Mouse (Mus musculus) limb, embryonic 10.5 days (tissue): ENCODE results near the gene Fev. TPM values are rescaled to one million over a fixed set of nuclear protein-coding genes. Genes with fewer than 3 reads are reported as not detected.

ENCODE experiments used
- DNase-seq: peaks from one replicate; pipeline ENCODE4 v3.0.0-alpha.2; 2017; ENCODE audit warnings: low spot score
- H3K27ac ChIP-seq: fragments of 300-500 bp; sonication (generic); 2 replicates; pipeline ENCODE4 v1.5.1; 2016; ENCODE audit warnings: mild to moderate bottlenecking
- H3K27me3 ChIP-seq: fragments of 300-500 bp; sonication (generic); 2 replicates; pipeline ENCODE4 v1.6.1; 2016; ENCODE audit warnings: low read depth, mild to moderate bottlenecking; ENCODE audit not compliant: poor library complexity, severe bottlenecking
- H3K36me3 ChIP-seq: fragments of 300-500 bp; sonication (generic); 2 replicates; pipeline ENCODE4 v1.6.1; 2016; ENCODE audit warnings: mild to moderate bottlenecking, moderate library complexity
- H3K4me1 ChIP-seq: fragments of 300-500 bp; sonication (generic); 2 replicates; pipeline ENCODE4 v1.6.1; 2016
- H3K4me3 ChIP-seq: fragments of 300-500 bp; sonication (generic); 2 replicates; pipeline ENCODE4 v1.5.1; 2016; ENCODE audit warnings: mild to moderate bottlenecking, moderate library complexity
- H3K9me3 ChIP-seq: fragments of 300-500 bp; sonication (generic); replicated peaks from 2 replicates; pipeline ENCODE4 v1.6.1; 2016; ENCODE audit warnings: mild to moderate bottlenecking
- WGBS: fragments of 180-500 bp; shearing (Covaris S2); methylation state at CpG from one replicate; pipeline ENCODE4 v1.1.7; 2016; 5-methylcytosine and 5-hydroxymethylcytosine counted together
- polyA plus RNA-seq: library from polyadenylated mRNA; unstranded; fragments of >200 nt; fragmentation: Nextera tagmentation; extraction: Ambion mirVana; gene quantifications from 2 replicates; pipeline ENCODE4 v1.2.1, GENCODE M21; 2016

Fev gene
- polyA plus RNA-seq: not detected in 2 replicates

DNA sequence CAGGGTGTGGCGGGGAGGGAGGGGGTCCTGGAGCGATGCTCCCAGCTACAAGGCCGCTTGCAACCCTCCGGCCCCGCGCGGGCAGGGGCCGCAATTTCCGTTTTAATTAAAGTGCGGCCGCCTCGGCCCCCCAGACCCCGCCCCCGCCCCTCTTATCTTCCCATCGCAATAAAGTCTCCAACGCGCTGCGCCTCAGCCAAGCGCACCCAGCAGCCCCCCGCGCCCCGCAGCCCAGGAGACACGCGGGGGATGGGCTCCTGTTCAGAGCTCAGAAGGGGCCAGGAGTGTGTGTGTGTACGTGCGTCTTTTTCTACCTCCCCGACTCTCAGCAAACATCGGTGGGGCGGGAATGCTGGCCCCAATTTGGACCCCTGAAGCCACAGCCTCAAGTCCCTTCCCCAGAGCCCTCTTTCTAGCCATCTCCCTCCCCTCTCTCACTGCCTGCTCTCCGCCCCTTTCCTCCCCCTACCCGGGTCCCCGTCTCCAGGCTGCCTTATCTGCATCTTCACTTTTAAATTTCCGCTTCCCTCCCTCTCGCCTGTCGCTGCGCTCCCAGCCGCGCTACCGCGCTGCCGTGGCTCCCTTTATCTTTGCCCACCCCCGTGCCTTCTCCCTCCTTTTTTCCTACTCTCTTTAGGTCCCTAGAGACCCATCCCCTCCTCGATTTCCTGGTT, at the start of gene Fev:
Gene Fev, minus strand, starts transcription at position 51 of the 674 bp plus-strand sequence.
- Histone ChIP-seq H3K27me3 (peaks cover 99% of the 10 kb centered on the region), H3K27ac (peak within 1 kb of the TSS; percentile 19; the same call in 1 of the 2 replicates), H3K36me3 (no peaks in the 10 kb centered on the region), H3K4me3 (peak within 1 kb of the TSS; percentile 43), H3K9me3 (no peaks in the 10 kb centered on the region), H3K4me1 (peaks cover 27% of the 10 kb centered on the region)
- DNase-seq: peak; percentile 56
- WGBS: under 1% methylated on average over 43 of the region's 43 CpGs

DNA sequence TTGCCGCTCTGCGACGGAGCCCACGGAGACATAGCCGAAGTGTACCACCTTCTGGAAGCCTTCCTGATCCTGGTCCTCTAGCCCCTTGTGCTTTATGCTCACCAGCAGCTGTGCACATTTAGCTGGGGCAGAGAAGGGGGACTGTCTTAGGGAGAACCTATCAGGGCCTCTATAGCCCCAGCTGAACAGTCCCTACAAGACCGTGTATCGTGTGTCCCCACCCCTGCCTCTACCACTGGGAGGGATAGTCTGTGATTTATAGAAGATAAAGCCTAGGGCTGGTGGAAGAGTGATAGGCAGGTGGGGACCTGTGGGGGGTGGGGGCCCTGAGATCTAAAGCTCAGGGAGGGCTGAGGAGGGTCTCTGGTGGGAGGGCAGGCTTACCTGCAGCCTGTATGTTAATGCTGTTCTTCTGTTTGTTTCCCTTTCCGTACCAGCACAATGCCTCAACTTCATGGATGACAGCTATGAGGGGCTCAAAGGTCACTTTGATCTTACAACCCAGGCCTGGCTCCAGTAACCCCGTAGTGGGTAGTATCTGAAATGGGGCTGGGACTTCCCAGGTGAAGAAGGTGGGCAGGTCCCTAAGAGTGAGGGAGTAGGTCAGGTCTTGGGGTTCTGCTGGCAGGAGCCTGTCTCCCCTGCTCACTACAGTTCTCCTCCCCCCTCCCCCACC, 42.5 kb upstream of the Fev start:
- Histone ChIP-seq H3K9me3 (no peaks in the 10 kb centered on the region), H3K4me1 (no peaks in the 10 kb centered on the region), H3K27ac (no peak overlapping the region), H3K4me3 (no peak overlapping the region), H3K27me3 (peaks cover 53% of the 10 kb centered on the region), H3K36me3 (no peaks in the 10 kb centered on the region)
- DNase-seq: no peak
- WGBS: 79% methylated on average over 9 of the region's 9 CpGs

DNA sequence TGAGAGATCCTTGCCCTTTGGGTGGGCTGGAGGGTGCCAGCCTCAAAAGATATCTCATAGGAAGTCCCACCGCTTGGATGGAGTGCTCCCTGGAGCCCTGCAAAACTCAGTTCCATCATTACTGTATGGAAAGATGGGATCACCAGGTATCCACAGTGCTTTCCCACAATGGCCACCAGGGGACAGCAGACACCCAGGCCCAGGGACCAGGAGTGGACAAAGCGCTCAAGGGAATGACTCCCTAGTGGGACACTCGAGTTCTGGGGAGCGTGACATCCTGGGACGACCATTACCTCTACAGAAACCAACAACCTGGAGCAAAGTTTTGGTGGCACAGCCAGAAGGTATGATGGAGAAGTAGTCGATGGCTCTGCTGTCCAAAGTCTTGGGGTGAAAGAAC, 41.5 kb upstream of the Fev start:
- no peak overlapping the region for H3K27ac ChIP-seq
- H3K4me3 ChIP-seq: no peak overlapping the region
- no peaks in the 10 kb centered on the region for H3K9me3 ChIP-seq
- no peaks in the 10 kb centered on the region for H3K4me1 ChIP-seq
- H3K36me3 ChIP-seq: no peaks in the 10 kb centered on the region
- no peak for DNase-seq
- H3K27me3 ChIP-seq: peaks cover 42% of the 10 kb centered on the region
- 39% methylated on average over 6 of the region's 6 CpGs for WGBS

DNA sequence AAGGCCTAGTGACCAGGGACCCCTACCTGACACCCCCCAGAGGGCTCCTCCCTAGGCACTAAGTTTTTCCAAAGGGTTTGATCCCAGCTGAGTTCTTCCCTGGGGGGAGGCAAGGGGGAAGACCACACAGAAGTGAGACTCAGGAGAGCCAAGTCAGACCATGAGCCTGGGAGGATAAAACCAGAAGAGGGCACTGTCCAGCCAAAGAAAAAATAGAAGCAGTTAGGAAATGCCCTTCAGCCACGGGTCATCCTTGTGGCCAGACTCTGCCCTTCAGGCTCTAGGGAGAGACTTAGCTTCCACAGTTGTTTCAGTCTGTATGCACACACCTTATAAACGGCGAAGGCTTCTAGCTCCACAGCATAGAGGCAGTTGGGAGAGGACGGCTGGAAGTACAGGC, 39.2 kb upstream of the Fev start:
- Histone ChIP-seq H3K27ac (no peak overlapping the region), H3K36me3 (no peaks in the 10 kb centered on the region), H3K27me3 (peaks cover 35% of the 10 kb centered on the region), H3K4me3 (no peak overlapping the region), H3K4me1 (no peaks in the 10 kb centered on the region), H3K9me3 (no peaks in the 10 kb centered on the region)
- DNase-seq: no peak
- WGBS: 70% methylated on average over 4 of the region's 4 CpGs

- Histone ChIP-seq H3K4me1 (peaks cover 3% of the 10 kb centered on the region; the same call in 1 of the 2 replicates), H3K27me3 (peaks cover 34% of the 10 kb centered on the region; the same call in 1 of the 2 replicates), H3K27ac (no peak overlapping the region), H3K9me3 (no peaks in the 10 kb centered on the region), H3K4me3 (no peak overlapping the region), H3K36me3 (no peaks in the 10 kb centered on the region)
- peak; percentile 37 for DNase-seq
- 29% methylated on average over 13 of the region's 13 CpGs for WGBS
Measured at GRCm38 (mm10) chr1:74915706-74916105, 30.5 kb upstream of the Fev start.

DNA sequence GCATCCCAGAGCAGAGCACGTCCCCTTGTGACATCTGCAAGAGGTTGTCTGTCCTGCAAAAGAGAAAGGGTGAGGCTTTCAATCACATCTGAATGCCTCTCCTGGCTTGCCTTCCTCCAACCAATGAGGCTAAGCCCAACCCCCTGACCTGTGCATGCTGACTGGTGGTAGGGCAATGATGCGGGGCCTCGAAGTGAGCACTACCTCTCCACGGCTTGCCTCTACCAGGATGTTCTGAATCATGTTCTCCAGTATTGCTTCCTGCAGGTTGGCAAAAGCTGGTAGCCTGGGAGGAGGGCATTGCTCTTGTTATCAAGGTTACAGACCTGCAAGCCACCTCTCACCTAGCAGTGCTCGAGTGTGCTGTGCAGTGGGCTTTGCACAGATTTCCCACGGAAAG, 17.0 kb upstream of the Fev start:
- Histone ChIP-seq H3K27me3 (peaks cover 97% of the 10 kb centered on the region), H3K27ac (no peak overlapping the region), H3K36me3 (no peaks in the 10 kb centered on the region), H3K9me3 (no peaks in the 10 kb centered on the region), H3K4me3 (no peak overlapping the region), H3K4me1 (peaks cover 32% of the 10 kb centered on the region)
- DNase-seq: no peak
- 17% methylated on average over 6 of the region's 6 CpGs for WGBS

DNA sequence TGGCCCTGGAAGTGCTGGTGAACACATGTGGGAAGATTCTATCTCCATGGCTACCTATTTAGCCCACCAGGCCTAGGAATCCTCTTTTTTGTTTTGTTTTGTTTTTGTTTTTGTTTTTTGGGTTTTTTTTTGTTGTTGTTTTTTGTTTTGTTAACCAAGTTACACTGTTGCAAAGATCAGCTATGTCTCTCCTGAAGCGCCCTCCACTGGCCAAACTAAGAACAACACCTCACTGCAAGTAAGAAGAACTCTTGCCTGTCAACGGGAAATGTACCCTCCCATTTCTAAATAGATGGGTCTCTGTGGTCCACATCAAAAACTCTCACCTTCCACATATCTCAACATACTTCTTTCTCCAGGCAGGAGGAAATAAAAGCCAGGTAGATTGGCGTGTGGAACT, 16.5 kb upstream of the Fev start:
- peak; percentile 68 for DNase-seq
- no peaks in the 10 kb centered on the region for H3K36me3 ChIP-seq
- no peak overlapping the region for H3K27ac ChIP-seq
- peaks cover 99% of the 10 kb centered on the region for H3K27me3 ChIP-seq
- H3K9me3 ChIP-seq: no peaks in the 10 kb centered on the region
- WGBS: 4% methylated on average over 3 of the region's 3 CpGs
- H3K4me3 ChIP-seq: no peak overlapping the region
- H3K4me1 ChIP-seq: peaks cover 32% of the 10 kb centered on the region

GRCm38 (mm10) chr1:74900341-74901285, 15.4 kb upstream of the Fev start:
- Histone ChIP-seq H3K36me3 (no peaks in the 10 kb centered on the region), H3K27me3 (peaks cover 100% of the 10 kb centered on the region), H3K9me3 (no peaks in the 10 kb centered on the region), H3K27ac (0 out of 2 replicates have a peak overlapping the region, but pooled peaks have one; percentile 7), H3K4me3 (peak overlapping the region; percentile 43), H3K4me1 (peaks cover 32% of the 10 kb centered on the region)
- WGBS: under 1% methylated on average over 58 of the region's 66 CpGs
- peak; percentile 56 for DNase-seq

GRCm38 (mm10) chr1:74898656-74899431, 13.6 kb upstream of the Fev start:
- 6% methylated on average over 10 of the region's 10 CpGs for WGBS

DNA sequence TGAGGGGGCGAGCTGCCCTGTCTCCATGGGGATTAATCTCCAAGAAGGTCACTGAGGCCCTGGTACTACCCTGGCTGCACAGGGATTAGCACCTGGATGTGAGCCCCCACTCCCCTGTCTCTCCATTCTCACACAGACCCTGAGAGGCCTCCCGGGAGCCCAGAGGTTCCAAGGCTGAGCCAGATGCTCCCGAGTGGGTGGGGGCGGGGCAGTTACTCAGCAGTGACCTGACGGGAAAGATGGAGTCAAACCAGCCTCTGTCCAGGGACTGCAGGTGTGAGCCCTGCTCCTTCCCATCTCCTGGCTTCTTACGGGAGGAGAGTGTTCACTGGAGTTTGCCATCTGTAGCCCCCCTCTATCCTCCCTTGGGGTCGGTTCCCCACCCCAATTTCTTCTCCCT, 12.8 kb upstream of the Fev start:
- no peak overlapping the region; the same call in 1 of the 2 replicates for H3K4me3 ChIP-seq
- peaks cover 34% of the 10 kb centered on the region for H3K4me1 ChIP-seq
- peaks cover 100% of the 10 kb centered on the region for H3K27me3 ChIP-seq
- 4% methylated on average over 7 of the region's 7 CpGs for WGBS
- DNase-seq: peak; percentile 37
- H3K27ac ChIP-seq: no peak overlapping the region
- H3K36me3 ChIP-seq: no peaks in the 10 kb centered on the region
- no peaks in the 10 kb centered on the region for H3K9me3 ChIP-seq

More at GRCm38 (mm10) chr1:74898656-74899431, 13.6 kb upstream of the Fev start:
- H3K9me3 ChIP-seq: no peaks in the 10 kb centered on the region
- no peaks in the 10 kb centered on the region for H3K36me3 ChIP-seq
- peak overlapping the region; percentile 17; the same call in 1 of the 2 replicates for H3K4me3 ChIP-seq
- H3K27ac ChIP-seq: no peak overlapping the region
- H3K4me1 ChIP-seq: peaks cover 32% of the 10 kb centered on the region
- peaks cover 100% of the 10 kb centered on the region for H3K27me3 ChIP-seq
- no peak for DNase-seq

- H3K9me3 ChIP-seq: no peaks in the 10 kb centered on the region
- peaks cover 100% of the 10 kb centered on the region for H3K27me3 ChIP-seq
- WGBS: 17% methylated on average over 4 of the region's 4 CpGs
- no peak overlapping the region for H3K27ac ChIP-seq
- H3K4me3 ChIP-seq: no peak overlapping the region
- H3K36me3 ChIP-seq: no peaks in the 10 kb centered on the region
- DNase-seq: peak; percentile 81
- peaks cover 27% of the 10 kb centered on the region for H3K4me1 ChIP-seq
Measured at GRCm38 (mm10) chr1:74894966-74895365, 9.7 kb upstream of the Fev start.
